Mouse (Mus musculus) heart, adult 11 months (tissue): ENCODE data around the gene Ifi209.
"Not testable (repeated sequence)": the region's sequence is repeated elsewhere in the genome, so short reads cannot be mapped to it uniquely, and the experiment has no call there.

Source experiments
- DNase-seq: peaks from one replicate; pipeline ENCODE4 v3.0.0; 2022

The Ifi209 gene

DNA sequence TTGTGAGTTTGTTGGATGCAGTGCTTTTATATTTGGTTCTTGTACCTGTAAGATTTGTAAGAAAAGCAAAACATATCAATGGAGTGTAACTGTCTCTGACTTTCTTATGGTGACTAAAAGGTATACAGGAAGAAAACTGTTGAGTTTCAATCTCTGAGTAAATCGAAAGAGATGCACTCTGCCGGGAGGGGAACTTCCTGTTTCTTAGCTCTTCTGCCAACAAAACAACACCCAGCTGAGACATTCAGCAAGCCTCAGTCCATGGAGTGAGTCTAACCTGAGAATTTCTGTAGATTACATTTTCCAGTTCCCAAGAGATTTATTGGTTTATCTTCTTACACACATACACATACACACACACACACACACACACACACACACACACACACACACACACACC, at the start of gene Ifi209:
Gene Ifi209 (plus strand): TSS at position 296 of the 400 bp plus-strand sequence.
- not testable (repeated sequence) for DNase-seq

- DNase-seq = peak; percentile 57
Observed at GRCm38 (mm10) chr1:173589698-173590097, 41.0 kb upstream of the Ifi209 start.

DNA sequence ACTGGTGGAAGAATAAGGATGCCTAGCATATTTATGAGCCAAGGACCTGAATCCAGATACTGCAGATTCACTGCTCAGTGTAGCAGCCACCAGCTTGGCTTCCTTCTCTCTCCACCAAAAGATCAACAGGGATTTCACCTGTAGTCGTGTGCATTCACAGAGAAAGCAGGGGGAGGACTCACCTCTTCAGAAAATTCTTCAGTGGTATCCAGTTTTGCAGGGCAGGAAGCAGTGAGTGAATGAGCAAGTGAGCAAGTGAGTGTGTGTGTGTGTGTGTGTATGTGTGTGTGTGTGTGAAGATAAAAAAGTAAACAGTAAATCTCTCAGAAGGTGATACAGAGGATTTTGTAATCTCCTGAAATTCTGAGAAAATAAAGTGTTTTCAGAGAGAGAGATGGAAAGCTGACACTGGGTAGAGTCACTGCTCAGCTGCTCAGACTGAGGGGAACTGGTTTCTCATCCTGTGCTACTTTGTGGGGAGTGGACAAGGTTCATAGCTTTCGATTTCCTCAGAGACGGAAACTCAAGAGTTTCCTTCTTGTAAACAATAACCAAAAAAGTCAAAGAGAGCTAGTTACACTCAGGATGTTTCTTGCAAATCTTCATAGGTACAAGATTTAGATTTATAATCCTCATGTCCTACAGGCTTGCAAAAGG, 31.8 kb upstream of the Ifi209 start, which contains the start of gene Ifi213:
Gene Ifi213 (minus strand): TSS at position 437 of the 657 bp plus-strand sequence.
- DNase-seq = peak; percentile 63

DNA sequence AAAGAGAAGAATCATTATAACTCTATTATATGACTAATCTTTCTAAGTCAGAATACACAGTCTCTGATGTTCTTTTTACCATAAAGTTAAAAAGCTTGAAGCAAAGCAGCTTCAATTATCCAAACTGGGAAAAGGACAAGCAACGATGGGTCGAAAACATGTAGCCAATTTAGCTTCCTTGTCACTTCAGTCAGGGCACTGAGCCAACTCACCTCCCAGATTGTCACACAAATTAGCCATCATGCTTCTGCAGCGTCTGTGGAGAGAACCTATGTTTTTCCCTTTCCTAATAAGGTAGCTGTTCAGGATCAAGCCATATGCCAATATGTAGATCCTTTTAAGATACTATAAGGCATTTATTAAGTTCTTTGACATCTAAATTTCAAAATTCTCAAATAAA, 20.4 kb upstream of the Ifi209 start:
- DNase-seq = not testable (repeated sequence)

GRCm38 (mm10) chr1:173622216-173622615, 8.5 kb upstream of the Ifi209 start:
- DNase-seq = peak; percentile 96

- DNase-seq = no peak
Observed at GRCm38 (mm10) chr1:173624052-173624451, 6.7 kb upstream of the Ifi209 start.

DNA sequence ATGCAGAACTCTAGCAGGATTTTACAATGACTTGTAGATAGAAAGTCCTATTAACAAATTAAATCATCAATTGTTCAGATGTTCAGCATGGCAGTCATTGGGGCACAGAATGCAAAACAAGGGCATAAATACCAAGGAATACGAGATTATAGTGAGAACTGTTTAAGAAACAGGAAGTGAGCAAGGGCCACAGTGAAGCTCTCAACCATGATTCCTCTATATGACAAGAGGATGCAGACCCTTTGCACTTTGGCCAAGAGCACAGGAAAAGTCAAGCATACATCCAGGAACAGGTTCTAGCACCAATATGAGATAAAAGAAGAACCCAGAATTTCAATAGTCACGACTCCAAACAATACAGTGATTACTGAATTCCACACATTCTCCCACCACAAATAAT, 4.0 kb upstream of the Ifi209 start:
- DNase-seq = no peak

DNA sequence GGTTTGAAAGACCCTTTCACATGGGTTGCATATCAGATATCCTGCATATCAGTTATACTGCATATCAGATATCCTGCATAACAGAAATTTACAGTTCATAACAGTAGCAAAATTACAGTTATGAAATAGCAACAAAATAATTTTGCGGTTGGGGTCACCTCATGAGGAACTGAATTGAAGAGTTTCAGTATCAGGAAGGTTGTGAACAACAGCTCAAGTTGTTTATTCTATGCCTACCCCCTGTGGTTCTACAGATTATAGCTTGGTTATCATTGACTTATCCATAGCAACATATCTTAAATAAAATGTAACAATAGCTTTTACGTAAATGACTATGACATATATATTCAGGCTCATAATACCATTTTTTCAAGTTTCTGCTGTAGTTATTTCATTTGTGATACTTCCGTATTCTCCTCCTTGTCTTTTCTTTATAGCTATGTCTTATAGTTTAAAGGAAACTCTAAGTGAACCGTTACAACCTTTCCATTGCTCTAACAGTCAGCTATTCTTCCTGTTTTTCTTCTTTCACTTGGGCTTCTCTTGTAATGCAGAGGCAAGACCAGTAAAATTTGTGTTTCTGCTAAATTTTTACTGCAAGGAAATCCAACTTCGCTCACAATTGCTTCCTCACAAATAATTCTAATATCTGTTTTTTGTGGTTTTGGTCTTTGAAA, 3.4 kb downstream of the Ifi209 start:
- no peak for DNase-seq

DNA sequence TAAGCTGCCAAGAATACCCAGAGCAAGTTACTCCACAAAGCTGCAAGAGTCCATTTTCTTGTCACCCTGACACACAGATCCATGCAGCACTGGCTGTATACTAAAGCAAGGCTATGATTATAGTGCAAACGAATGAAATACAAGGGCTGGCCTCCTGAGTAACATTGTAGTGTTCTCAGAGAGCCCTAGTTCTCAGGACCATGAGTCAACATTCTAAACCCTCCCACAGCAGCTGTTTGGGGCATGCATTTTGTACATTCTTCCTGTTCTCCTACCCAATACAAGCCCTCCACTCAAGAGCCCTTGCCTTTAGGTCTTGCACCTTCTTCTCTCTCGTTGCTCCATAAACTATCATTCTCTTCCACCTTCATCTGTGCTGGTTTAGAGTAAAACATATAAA, 14.7 kb downstream of the Ifi209 start:
- no peak for DNase-seq

- peak; percentile 90 for DNase-seq
Observed at GRCm38 (mm10) chr1:173657973-173658372, 27.3 kb downstream of the Ifi209 start.

DNA sequence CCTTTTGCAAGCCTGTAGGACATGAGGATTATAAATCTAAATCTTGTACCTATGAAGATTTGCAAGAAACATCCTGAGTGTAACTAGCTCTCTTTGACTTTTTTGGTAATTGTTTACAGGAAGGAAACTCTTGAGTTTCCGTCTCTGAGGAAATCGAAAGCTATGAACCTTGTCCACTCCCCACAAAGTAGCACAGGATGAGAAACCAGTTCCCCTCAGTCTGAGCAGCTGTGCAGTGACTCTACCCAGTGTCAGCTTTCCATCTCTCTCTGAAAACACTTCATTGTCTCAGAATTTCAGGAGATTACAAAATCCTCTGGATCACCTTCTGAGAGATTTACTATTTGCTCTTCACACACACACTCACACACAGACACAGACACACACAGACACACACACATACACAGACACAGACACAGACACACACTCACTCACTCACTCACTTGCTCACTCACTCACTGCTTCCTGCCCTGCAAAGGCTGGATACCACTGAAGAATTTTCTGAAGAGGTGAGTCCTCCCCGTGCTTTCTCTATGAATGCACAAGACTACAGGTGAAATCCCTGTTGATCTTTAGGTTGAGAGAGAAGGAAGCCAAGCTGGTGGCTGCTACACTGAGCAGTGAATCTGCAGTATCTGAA, 42.9 kb downstream of the Ifi209 start, which contains the start of gene Ifi208:
Gene Ifi208 (plus strand): TSS at position 218 of the 640 bp plus-strand sequence.
- DNase-seq = peak; percentile 81

- not testable (repeated sequence) for DNase-seq
Observed at GRCm38 (mm10) chr1:173678605-173679004, 47.9 kb downstream of the Ifi209 start.

DNA sequence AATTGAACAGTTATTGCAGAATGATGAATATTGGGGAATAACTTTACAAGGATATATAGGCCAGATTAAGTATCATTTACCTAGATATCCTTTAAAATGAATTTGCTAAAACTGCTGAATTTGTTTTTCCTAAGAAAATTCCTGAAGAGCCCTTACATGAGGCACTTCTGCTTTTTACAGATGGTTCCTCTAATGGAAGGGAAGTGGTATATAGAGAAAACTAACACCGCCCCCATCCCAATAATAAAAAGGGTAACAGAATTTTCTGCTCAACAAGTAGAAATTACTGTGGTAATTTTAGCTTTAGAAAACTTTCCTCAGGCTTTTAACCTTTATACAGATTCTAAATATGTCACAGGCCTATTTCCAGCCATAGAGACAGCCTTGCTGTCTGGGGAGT, 63.6 kb downstream of the Ifi209 start:
- no peak for DNase-seq
